Mouse (Mus musculus): Measurements from ENCODE around the gene Cc2d2b. TPM values are rescaled to one million over a fixed set of nuclear protein-coding genes. Genes with fewer than 3 reads are reported as not detected.

The Cc2d2b gene
- polyA plus RNA-seq, 1 experiment from 2014 or later, result 0.05 TPM

DNA sequence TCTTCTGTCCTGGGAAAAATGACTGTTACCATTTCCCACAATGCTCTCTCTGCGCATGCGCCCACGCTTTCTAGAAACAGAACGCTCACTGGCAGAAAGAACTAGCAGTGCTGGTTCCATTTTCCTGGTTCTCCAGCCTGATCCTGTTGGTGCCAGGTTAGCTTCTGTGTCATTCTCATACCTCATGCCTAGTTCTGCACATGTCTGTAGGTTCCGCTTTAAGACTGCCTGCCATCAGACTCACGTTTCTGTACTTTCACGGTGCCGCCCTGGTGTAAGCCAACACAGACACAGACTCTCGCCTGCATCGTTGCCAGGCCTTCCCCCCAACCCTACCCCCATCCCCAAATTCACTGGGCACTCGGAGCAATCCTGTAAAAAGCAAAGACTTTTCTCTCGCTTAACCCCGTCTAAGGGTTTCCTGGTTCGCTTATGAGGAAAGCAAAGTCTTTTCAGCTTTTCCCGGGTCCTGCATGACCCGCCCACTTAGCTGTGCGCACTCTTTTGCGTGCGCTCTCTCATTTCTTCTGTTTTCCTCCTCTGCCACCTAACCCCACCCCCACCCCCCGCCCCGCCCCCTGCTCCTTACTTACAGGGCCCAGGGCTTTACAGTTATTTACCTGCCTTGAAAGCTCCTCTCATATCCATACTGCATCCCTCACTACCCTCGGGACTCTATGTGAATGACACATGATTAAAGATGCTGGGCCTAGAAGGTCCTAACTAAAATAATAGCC lies 13.6 kb downstream of the Cc2d2b start:
- H3K9ac ChIP-seq, result peak overlapping the region; percentile 71
- peak overlapping the region; percentile 73 for H3K4me2 ChIP-seq
- H3K36me3 ChIP-seq, result no peaks in the 10 kb centered on the region
- H3K27ac ChIP-seq (replicated peaks), result no peak overlapping the region
- ATAC-seq (ENCODE audit: extremely low read depth, insufficient number of reproducible peaks, low FRiP score, low TSS enrichment), result no peak
- peaks cover 72% of the 10 kb centered on the region for H3K27me3 ChIP-seq (replicated peaks)
- H3K9me3 ChIP-seq, result no peaks in the 10 kb centered on the region
- 29% methylated on average over 22 of the region's 22 CpGs for WGBS
- H3K4me1 ChIP-seq, result 0 out of 2 replicates have a peak, but pooled peaks cover 6% of the 10 kb centered on the region
- peak overlapping the region; percentile 47 for H3K4me3 ChIP-seq

DNA sequence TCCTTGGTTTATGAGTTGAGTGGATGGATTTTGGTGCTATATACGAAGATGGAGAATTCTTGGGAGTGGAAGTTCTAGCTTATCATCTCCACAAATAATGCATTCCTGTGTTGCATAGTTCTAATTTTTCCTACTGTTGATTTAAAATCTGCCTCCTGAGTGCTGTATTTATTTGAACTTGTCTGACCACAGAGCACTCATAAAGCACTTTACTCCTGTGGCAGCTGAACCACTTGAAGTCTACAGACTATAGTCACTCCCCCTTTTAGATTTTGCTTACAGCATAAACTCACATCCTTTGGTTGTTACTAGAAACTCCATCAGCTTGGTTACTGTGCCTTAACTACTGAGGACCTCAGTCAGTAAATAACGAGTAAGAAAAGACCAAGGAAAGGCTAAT lies 18.6 kb downstream of the Cc2d2b start:
- Histone ChIP-seq H3K4me2 (no peak overlapping the region), H3K27ac (replicated peaks) (no peak overlapping the region), H3K4me3 (no peak overlapping the region), H3K9me3 (no peaks in the 10 kb centered on the region), H3K4me1 (peaks cover 14% of the 10 kb centered on the region), H3K36me3 (no peaks in the 10 kb centered on the region), H3K27me3 (replicated peaks) (peaks cover 51% of the 10 kb centered on the region), H3K9ac (no peak overlapping the region)
- no peak for ATAC-seq (ENCODE audit: extremely low read depth, insufficient number of reproducible peaks, low FRiP score, low TSS enrichment)
- WGBS, result 71% methylated on average over 2 of the region's 2 CpGs

DNA sequence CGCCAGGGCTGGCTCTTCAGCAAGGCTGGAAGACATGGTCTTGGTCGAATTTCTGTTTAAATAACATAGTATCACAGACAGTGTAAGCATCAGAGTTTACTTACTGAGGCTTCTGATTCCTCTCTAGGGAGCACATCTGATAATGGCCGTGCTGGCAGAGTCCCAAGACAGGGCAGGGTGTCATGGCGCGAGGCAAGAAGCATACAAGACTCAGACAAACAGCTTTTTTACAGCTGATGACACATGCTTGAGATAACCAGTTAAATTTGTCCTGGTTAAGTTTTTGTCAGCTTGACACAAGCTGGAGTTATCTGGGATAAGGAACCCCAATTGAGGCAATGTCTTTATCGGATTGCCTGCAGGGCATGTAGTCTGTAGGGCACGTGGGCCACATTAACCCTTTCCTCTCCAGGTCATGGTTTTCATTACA lies 20.8 kb downstream of the Cc2d2b start:
- H3K27me3 ChIP-seq (replicated peaks), result peaks cover 45% of the 10 kb centered on the region
- no peaks in the 10 kb centered on the region for H3K36me3 ChIP-seq
- no peak for ATAC-seq (ENCODE audit: extremely low read depth, insufficient number of reproducible peaks, low FRiP score, low TSS enrichment)
- H3K9ac ChIP-seq, result no peak overlapping the region
- peak overlapping the region; percentile 43; the same call in 1 of the 2 replicates for H3K27ac ChIP-seq (replicated peaks)
- H3K9me3 ChIP-seq, result no peaks in the 10 kb centered on the region
- 5% methylated on average over 7 of the region's 7 CpGs for WGBS
- peaks cover 17% of the 10 kb centered on the region for H3K4me1 ChIP-seq
- H3K4me2 ChIP-seq, result peak overlapping the region; percentile 18
- no peak overlapping the region for H3K4me3 ChIP-seq

DNA sequence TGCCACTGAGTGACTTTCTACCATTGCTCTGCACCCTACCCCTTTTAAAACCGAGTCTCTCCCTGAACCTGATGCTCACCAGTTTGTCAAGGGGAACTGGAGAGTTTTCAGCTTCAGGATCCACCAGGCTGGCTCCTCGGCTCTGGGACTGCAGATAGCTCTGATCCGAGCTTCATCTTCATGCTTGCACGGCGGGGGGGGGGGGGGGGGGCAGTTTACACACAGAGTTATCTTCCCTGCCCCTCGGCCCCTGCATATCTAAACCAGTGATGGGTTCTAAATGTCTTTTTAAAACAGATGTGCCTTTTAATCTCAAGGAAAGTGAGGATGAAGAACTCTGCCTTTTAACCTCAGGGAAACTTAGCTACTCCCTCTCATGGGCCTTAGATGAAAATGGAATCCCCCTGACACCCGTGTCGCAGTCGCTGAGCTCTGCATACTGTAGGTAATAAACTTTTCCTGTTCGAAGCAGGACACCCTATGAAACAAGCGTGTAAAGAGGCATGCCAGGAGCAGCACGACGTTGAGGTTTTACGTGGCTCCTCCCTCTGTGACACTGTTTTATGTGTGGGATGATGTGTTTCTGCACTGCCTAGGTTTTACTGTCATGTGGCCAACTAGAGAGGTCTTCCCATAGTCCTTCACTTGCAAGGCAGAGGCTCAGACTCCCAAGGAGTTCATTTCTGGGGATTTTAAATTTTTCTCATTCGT lies 39.6 kb downstream of the Cc2d2b start:
- H3K4me3 ChIP-seq, result no peak overlapping the region
- WGBS, result 55% methylated on average over 15 of the region's 15 CpGs
- no peaks in the 10 kb centered on the region for H3K36me3 ChIP-seq
- no peak overlapping the region for H3K27ac ChIP-seq (replicated peaks)
- no peak overlapping the region for H3K9ac ChIP-seq
- no peak for ATAC-seq (ENCODE audit: extremely low read depth, insufficient number of reproducible peaks, low FRiP score, low TSS enrichment)
- no peaks in the 10 kb centered on the region for H3K9me3 ChIP-seq
- peaks cover 41% of the 10 kb centered on the region for H3K27me3 ChIP-seq (replicated peaks)
- H3K4me2 ChIP-seq, result no peak overlapping the region
- H3K4me1 ChIP-seq, result no peaks in the 10 kb centered on the region

DNA sequence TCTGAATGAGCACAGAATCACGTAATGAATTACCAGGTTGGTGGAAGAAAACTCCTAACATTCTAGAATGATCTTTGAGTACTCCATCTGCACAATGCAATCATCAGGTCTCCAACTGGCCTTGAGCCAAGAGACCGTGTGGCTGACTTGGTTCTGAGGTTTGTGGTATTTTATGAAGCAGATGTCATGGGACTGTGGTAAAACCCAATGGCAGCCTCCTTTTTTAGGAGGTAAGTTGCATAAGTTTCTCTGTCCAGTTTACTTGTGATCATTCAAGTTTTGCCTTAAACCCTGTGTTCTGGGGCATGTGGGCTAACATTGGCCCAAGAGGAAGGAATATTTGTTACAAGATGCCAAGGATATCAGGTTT lies 40.1 kb downstream of the Cc2d2b start:
- Histone ChIP-seq H3K27me3 (replicated peaks) (peaks cover 42% of the 10 kb centered on the region), H3K36me3 (no peaks in the 10 kb centered on the region), H3K4me2 (no peak overlapping the region), H3K4me1 (no peaks in the 10 kb centered on the region), H3K27ac (replicated peaks) (no peak overlapping the region), H3K4me3 (no peak overlapping the region), H3K9me3 (no peaks in the 10 kb centered on the region), H3K9ac (no peak overlapping the region)
- WGBS, result 71% methylated on average over 2 of the region's 2 CpGs
- ATAC-seq (ENCODE audit: extremely low read depth, insufficient number of reproducible peaks, low FRiP score, low TSS enrichment), result no peak

DNA sequence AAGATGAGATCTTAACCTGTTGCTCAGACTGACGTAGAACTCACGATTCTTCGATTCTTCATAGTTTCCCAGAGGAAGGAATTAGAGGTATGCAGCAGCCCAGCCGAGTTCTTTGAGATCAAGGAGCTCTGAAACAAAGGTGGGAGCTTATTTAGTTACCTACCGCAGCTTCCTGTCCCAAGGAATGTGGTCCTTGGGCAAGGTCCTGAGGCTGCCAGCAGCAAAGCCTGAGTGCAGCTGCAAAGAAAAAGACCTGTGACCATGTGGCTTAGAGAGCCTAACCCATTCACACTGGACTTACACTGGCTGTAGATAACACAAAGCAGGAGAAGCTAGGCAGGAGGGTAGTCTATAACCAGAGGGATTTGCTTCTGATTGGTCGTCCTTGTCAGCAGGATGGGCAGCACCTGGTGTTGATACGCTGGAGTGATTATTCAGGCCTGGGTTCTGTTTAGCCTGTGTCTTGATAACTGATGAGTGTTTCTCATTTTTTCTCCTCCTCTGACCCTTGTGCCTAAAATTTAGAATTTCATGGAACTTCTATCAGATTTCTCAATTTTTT lies 56.7 kb downstream of the Cc2d2b start:
- H3K9me3 ChIP-seq, result no peaks in the 10 kb centered on the region
- WGBS, result 42% methylated on average over 7 of the region's 7 CpGs
- H3K27me3 ChIP-seq (replicated peaks), result peaks cover 35% of the 10 kb centered on the region
- H3K36me3 ChIP-seq, result no peaks in the 10 kb centered on the region
- no peaks in the 10 kb centered on the region for H3K4me1 ChIP-seq
- no peak overlapping the region for H3K9ac ChIP-seq
- no peak overlapping the region for H3K4me3 ChIP-seq
- H3K4me2 ChIP-seq, result no peak overlapping the region
- ATAC-seq (ENCODE audit: extremely low read depth, insufficient number of reproducible peaks, low FRiP score, low TSS enrichment), result no peak
- no peak overlapping the region for H3K27ac ChIP-seq (replicated peaks)

DNA sequence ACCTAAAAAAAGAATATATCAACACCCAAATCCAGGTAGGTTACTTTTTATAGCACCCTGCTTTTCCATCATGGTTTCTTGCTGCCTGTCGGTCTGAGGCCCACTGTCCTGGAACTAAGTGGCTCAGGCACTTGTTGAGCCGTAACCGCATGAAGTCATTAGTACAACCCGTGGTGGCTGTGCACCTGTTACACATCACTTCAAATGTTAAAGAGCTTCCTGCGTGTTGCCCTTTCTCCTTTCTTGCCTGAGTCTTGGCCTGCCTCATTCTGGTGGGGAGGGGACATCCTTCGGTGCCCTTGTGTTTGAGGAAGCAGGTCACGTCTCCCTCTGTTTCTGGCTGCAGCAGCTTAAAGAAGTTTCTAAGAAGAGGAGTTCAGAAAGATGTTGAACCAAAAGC lies 61.3 kb downstream of the Cc2d2b start:
- H3K9me3 ChIP-seq, result no peaks in the 10 kb centered on the region
- no peak overlapping the region for H3K4me2 ChIP-seq
- H3K4me1 ChIP-seq, result peaks cover 26% of the 10 kb centered on the region
- H3K36me3 ChIP-seq, result no peaks in the 10 kb centered on the region
- H3K9ac ChIP-seq, result no peak overlapping the region
- WGBS, result 75% methylated on average over 7 of the region's 7 CpGs
- no peak for ATAC-seq (ENCODE audit: extremely low read depth, insufficient number of reproducible peaks, low FRiP score, low TSS enrichment)
- no peak overlapping the region for H3K27ac ChIP-seq (replicated peaks)
- H3K4me3 ChIP-seq, result no peak overlapping the region
- peaks cover 27% of the 10 kb centered on the region for H3K27me3 ChIP-seq (replicated peaks)

DNA sequence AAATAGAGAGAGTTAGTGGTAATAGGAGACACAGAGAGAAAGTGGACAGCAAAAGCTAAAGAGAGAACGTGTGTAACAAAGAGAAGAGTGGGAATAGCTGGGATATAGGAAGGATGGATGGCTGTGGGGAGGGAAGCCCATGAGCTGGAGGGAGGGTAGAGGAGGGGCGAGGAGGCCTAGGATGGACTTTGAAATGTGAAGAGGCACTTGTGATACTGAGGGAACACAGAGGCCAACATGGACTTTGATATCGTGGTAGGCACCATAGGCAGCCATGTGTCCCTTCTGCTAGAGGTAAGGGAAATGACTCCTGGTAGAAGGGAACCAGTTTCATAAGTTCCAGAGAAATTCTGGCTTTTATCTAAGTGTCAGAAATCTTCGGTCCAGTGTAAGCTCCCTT lies 63.3 kb downstream of the Cc2d2b start:
- 49% methylated on average over 4 of the region's 4 CpGs for WGBS
- Histone ChIP-seq H3K9ac (no peak overlapping the region), H3K9me3 (no peaks in the 10 kb centered on the region), H3K4me2 (no peak overlapping the region), H3K27ac (replicated peaks) (no peak overlapping the region), H3K4me3 (no peak overlapping the region), H3K36me3 (no peaks in the 10 kb centered on the region), H3K27me3 (replicated peaks) (peaks cover 23% of the 10 kb centered on the region), H3K4me1 (peaks cover 26% of the 10 kb centered on the region)
- no peak for ATAC-seq (ENCODE audit: extremely low read depth, insufficient number of reproducible peaks, low FRiP score, low TSS enrichment)

DNA sequence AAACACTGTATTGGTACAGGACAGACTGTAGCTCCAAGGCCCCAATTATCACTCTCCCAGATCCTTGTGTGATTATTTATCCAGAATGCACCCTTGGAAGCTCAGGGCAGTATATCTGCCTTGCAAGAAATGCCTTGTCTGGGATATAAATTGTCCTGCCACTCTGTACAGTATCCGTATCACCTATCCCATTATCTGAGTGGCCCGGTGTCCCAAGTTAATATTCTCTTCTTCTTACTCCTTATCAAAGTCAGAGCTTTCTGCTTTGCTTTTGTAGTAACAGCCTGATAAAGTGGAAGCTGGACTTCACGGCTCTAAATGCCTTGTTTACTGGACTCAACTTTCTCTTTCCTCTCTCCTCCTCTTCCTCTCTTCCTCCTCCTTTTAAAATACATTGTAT lies 64.2 kb downstream of the Cc2d2b start:
- H3K27ac ChIP-seq (replicated peaks), result no peak overlapping the region
- H3K9me3 ChIP-seq, result no peaks in the 10 kb centered on the region
- no peak overlapping the region for H3K9ac ChIP-seq
- H3K27me3 ChIP-seq (replicated peaks), result peaks cover 18% of the 10 kb centered on the region
- WGBS, result 16% methylated on average over 3 of the region's 3 CpGs
- no peaks in the 10 kb centered on the region for H3K36me3 ChIP-seq
- peaks cover 26% of the 10 kb centered on the region for H3K4me1 ChIP-seq
- peak overlapping the region; percentile 60 for H3K4me2 ChIP-seq
- H3K4me3 ChIP-seq, result no peak overlapping the region; the same call in 1 of the 2 replicates
- ATAC-seq (ENCODE audit: extremely low read depth, insufficient number of reproducible peaks, low FRiP score, low TSS enrichment), result no peak

DNA sequence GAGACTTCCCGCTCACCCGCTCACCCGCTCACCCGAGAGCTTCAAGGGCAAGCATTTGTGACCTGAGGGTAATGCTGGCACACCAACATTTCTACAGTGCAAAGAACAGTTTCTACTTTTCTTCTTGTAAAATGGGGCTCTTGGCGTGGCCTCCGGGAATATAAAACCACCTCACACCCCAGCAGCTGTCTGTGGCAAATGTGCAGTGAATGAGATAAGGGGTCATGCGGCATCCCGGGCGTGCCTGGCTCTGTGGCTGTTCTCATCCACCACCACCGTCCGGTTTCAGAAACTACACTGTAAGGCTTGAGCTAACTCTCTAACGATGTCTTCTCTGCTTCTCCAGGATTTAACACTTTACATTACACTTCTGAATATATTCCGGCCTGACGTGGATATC lies 64.8 kb downstream of the Cc2d2b start:
- ATAC-seq (ENCODE audit: extremely low read depth, insufficient number of reproducible peaks, low FRiP score, low TSS enrichment), result peak; percentile 74; the same call in 1 of the 2 replicates
- no peaks in the 10 kb centered on the region for H3K36me3 ChIP-seq
- peak overlapping the region; percentile 60 for H3K4me2 ChIP-seq
- 31% methylated on average over 14 of the region's 14 CpGs for WGBS
- no peaks in the 10 kb centered on the region for H3K9me3 ChIP-seq
- H3K4me1 ChIP-seq, result peaks cover 26% of the 10 kb centered on the region
- peak overlapping the region; percentile 16; the same call in 1 of the 2 replicates for H3K4me3 ChIP-seq
- H3K9ac ChIP-seq, result peak overlapping the region; percentile 34; the same call in 1 of the 2 replicates
- H3K27me3 ChIP-seq (replicated peaks), result peaks cover 12% of the 10 kb centered on the region
- no peak overlapping the region for H3K27ac ChIP-seq (replicated peaks)

DNA sequence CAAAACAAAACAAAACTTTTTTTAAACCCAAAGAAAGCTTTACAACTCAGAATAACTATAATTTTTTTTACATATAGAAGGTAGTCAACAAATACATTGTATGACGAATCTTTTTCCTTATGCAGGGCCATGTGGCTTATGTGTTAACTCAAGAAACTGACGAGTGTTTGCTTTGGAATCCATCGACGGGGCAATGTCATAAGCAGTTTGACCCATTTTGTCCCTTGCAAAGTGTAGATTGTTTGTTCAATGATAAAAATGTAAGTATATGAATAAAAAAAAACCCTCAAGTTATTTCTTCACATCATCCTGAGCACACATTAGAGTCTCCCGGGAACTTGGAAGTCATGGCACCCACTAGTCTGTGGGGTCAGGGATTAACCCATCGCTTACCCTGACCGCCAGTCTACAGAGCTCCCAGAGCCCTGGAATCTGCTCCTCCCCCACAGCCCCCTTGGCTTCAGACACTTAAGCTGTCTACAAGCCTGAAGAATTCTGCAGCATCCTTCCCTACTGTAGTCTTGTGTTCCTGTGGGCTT lies 67.2 kb downstream of the Cc2d2b start:
- Histone ChIP-seq H3K4me1 (peaks cover 26% of the 10 kb centered on the region), H3K4me3 (no peak overlapping the region), H3K4me2 (no peak overlapping the region), H3K27ac (replicated peaks) (no peak overlapping the region), H3K9me3 (no peaks in the 10 kb centered on the region), H3K27me3 (replicated peaks) (0 out of 2 replicates have a peak, but pooled peaks cover 4% of the 10 kb centered on the region), H3K36me3 (no peaks in the 10 kb centered on the region), H3K9ac (no peak overlapping the region)
- ATAC-seq (ENCODE audit: extremely low read depth, insufficient number of reproducible peaks, low FRiP score, low TSS enrichment), result no peak
- 62% methylated on average over 7 of the region's 7 CpGs for WGBS

Measured in heart, embryonic 13.5 days (tissue).